Mouse (Mus musculus) midbrain, embryonic 14.5 days (tissue): ENCODE data around the gene Gnmt. TPM values are rescaled to one million over a fixed set of nuclear protein-coding genes. Genes with fewer than 3 reads are reported as not detected.

ENCODE experiments used
- ATAC-seq: fragments of 200-750 bp; cut with Nextera tagmentation; 2 replicates; pipeline ENCODE4 v1.8.0; 2017; ENCODE audit warnings: moderate number of reproducible peaks, moderate library complexity; ENCODE audit not compliant: low FRiP score, low TSS enrichment
- DNase-seq: peaks from one replicate; pipeline ENCODE4 v3.0.0-alpha.2; 2015
- H3K27ac ChIP-seq: fragments of 300-500 bp; sonication (generic); replicated peaks from 2 replicates; pipeline ENCODE4 v1.5.1; 2014; ENCODE audit warnings: mild to moderate bottlenecking, low read depth, low read length, moderate library complexity
- H3K27me3 ChIP-seq: fragments of 300-500 bp; sonication (generic); 2 replicates; pipeline ENCODE4 v1.6.1; 2014; ENCODE audit warnings: low read length, control low read depth, mixed read lengths; ENCODE audit not compliant: control insufficient read depth, insufficient read depth
- H3K36me3 ChIP-seq: fragments of 300-500 bp; sonication (generic); 2 replicates; pipeline ENCODE4 v1.6.1; 2014; ENCODE audit warnings: low read length, control low read depth; ENCODE audit not compliant: control insufficient read depth, insufficient read depth
- H3K4me1 ChIP-seq: fragments of 300-500 bp; sonication (generic); 2 replicates; pipeline ENCODE4 v1.6.1; 2014; ENCODE audit warnings: mild to moderate bottlenecking, antibody characterized with exemption, low read length, control low read depth; ENCODE audit not compliant: control insufficient read depth, insufficient read depth
- H3K4me2 ChIP-seq: fragments of 300-500 bp; sonication (generic); 2 replicates; pipeline ENCODE4 v1.6.1; 2014; ENCODE audit warnings: mild to moderate bottlenecking, low read length, moderate library complexity
- H3K4me3 ChIP-seq: fragments of 300-500 bp; sonication (generic); replicated peaks from 2 replicates; pipeline ENCODE4 v1.5.1; 2014; ENCODE audit warnings: low read depth, low read length
- H3K9ac ChIP-seq: fragments of 300-500 bp; sonication (generic); replicated peaks from 2 replicates; pipeline ENCODE4 v1.6.1; 2014; ENCODE audit warnings: mild to moderate bottlenecking, low read length, moderate library complexity
- H3K9me3 ChIP-seq: fragments of 300-500 bp; sonication (generic); 2 replicates; pipeline ENCODE4 v1.6.1; 2016; ENCODE audit warnings: low read length, control low read depth, mixed read lengths; ENCODE audit not compliant: control insufficient read depth
- WGBS: fragments of 180-500 bp; shearing (Covaris S2); extraction: QIAGEN DNeasy Blood & Tissue Kit; methylation state at CpG from one replicate; pipeline ENCODE4 v1.1.7; 2014; 5-methylcytosine and 5-hydroxymethylcytosine counted together
- polyA plus RNA-seq: library from polyadenylated mRNA; unstranded; fragments of >200 nt; fragmentation: Nextera tagmentation; extraction: Ambion mirVana; gene quantifications from 2 replicates; pipeline ENCODE4 v1.2.1, GENCODE M21; 2014

Gnmt gene
- polyA plus RNA-seq, 1 experiment from 2014 or later: 0.71 TPM

GRCm38 (mm10) chr17:46703971-46704886 is 24.7 kb downstream of the Gnmt start:
- Histone ChIP-seq H3K36me3 (peaks cover 10% of the 10 kb centered on the region), H3K4me2 (peak overlapping the region; percentile 71), H3K4me3 (peak overlapping the region; percentile 96), H3K9me3 (no peaks in the 10 kb centered on the region), H3K9ac (peak overlapping the region; percentile 84), H3K27ac (peak overlapping the region; percentile 91), H3K27me3 (no peaks in the 10 kb centered on the region), H3K4me1 (peaks cover 18% of the 10 kb centered on the region)
- peak; percentile 38 for DNase-seq
- WGBS: 4% methylated on average over 40 of the region's 41 CpGs
- no peak; the same call in 1 of the 2 replicates for ATAC-seq

DNA sequence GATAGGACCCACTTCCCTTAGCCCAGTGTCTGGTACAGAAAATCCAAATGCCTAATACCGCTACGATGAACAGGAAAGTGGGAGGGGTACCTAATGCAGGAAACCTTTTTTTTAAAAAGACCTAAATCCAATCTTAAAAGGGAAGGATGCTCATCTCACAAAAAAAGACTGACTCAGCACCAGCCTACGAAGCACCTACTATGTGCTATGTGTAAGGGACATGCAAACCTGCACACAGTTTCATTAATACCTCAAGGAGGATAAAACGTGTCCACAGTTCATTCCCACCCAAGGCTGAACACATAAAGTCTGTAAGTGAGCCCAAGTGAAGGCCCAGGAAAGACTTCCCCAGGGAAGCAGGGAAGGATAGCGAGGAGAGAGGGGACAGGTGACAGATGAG is 26.5 kb downstream of the Gnmt start:
- Histone ChIP-seq H3K4me2 (peak overlapping the region; percentile 71), H3K9me3 (no peaks in the 10 kb centered on the region), H3K36me3 (peaks cover 22% of the 10 kb centered on the region), H3K27ac (no peak overlapping the region), H3K4me1 (peaks cover 18% of the 10 kb centered on the region), H3K4me3 (peak overlapping the region; percentile 96; the same call in 1 of the 2 replicates), H3K27me3 (no peaks in the 10 kb centered on the region), H3K9ac (peak overlapping the region; percentile 52; the same call in 1 of the 2 replicates)
- no peak for DNase-seq
- 91% methylated on average over 5 of the region's 5 CpGs for WGBS
- no peak for ATAC-seq

DNA sequence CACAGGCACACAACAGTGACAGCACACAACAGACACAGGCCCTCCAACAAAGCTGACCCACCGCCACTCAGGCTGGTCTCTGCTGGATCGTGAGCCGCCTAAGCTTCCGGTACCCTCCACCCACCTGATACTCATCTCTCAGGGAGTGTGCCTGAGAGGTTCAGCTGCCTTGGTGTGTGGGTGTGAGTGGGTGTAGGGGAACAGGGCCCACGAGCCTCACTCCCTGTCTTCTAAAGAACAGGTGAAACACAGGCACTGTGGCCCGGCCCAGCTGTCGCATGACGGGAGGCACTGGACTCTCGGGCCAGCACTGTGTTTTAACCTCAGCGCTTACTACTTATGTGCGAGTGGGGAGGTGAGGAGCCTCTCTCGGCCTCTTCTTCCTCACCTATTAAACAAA is 26.9 kb downstream of the Gnmt start:
- H3K27me3 ChIP-seq: no peaks in the 10 kb centered on the region
- H3K36me3 ChIP-seq: peaks cover 22% of the 10 kb centered on the region
- H3K27ac ChIP-seq: no peak overlapping the region
- H3K9ac ChIP-seq: no peak overlapping the region; the same call in 1 of the 2 replicates
- H3K4me1 ChIP-seq: peaks cover 18% of the 10 kb centered on the region
- ATAC-seq (no peak), DNase-seq (no peak)
- no peak overlapping the region for H3K4me3 ChIP-seq
- H3K9me3 ChIP-seq: no peaks in the 10 kb centered on the region
- WGBS: 89% methylated on average over 12 of the region's 12 CpGs
- H3K4me2 ChIP-seq: no peak overlapping the region

GRCm38 (mm10) chr17:46701489-46701888 is 27.5 kb downstream of the Gnmt start:
- 76% methylated on average over 12 of the region's 12 CpGs for WGBS
- DNase-seq: no peak

GRCm38 (mm10) chr17:46699912-46700311 is 29.1 kb downstream of the Gnmt start:
- Histone ChIP-seq H3K4me1 (peaks cover 14% of the 10 kb centered on the region), H3K4me3 (no peak overlapping the region), H3K27me3 (no peaks in the 10 kb centered on the region), H3K27ac (no peak overlapping the region), H3K9ac (no peak overlapping the region), H3K9me3 (no peaks in the 10 kb centered on the region), H3K36me3 (peaks cover 22% of the 10 kb centered on the region), H3K4me2 (no peak overlapping the region)
- DNase-seq (no peak), ATAC-seq (no peak)
- WGBS: 91% methylated on average over 3 of the region's 3 CpGs

More at GRCm38 (mm10) chr17:46701489-46701888, 27.5 kb downstream of the Gnmt start:
- no peaks in the 10 kb centered on the region for H3K9me3 ChIP-seq
- no peak overlapping the region for H3K4me3 ChIP-seq
- ATAC-seq: no peak
- H3K9ac ChIP-seq: no peak overlapping the region
- no peaks in the 10 kb centered on the region for H3K27me3 ChIP-seq
- H3K4me2 ChIP-seq: peak overlapping the region; percentile 12; the same call in 1 of the 2 replicates
- no peak overlapping the region for H3K27ac ChIP-seq
- H3K36me3 ChIP-seq: peaks cover 22% of the 10 kb centered on the region
- peaks cover 18% of the 10 kb centered on the region for H3K4me1 ChIP-seq

DNA sequence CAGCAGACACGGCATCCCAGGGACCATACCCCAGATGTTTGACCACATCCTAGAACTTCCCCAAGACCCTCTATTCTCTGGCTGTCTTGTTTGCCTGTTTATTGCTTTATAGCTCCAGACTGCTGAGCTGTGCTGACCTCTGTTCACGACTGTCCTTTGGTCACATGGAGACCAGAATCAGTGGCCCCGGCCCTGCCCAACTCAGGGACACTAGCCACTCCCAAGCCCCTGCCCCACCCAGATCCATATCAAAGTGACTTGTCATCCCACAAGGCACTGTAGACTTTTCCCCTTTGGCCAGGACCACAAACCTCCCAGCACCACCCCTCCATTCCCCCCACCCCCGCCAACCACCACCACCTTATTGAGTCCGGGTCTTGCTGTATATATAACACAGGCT is 29.7 kb downstream of the Gnmt start:
- ATAC-seq: no peak
- H3K9ac ChIP-seq: no peak overlapping the region
- no peak overlapping the region for H3K27ac ChIP-seq
- no peak overlapping the region for H3K4me2 ChIP-seq
- no peak for DNase-seq
- H3K4me3 ChIP-seq: no peak overlapping the region
- H3K9me3 ChIP-seq: no peaks in the 10 kb centered on the region
- H3K27me3 ChIP-seq: no peaks in the 10 kb centered on the region
- peaks cover 22% of the 10 kb centered on the region for H3K36me3 ChIP-seq
- 86% methylated on average over 5 of the region's 5 CpGs for WGBS
- H3K4me1 ChIP-seq: peaks cover 14% of the 10 kb centered on the region

- ATAC-seq (no peak), DNase-seq (no peak)
- no peak overlapping the region for H3K9ac ChIP-seq
- no peaks in the 10 kb centered on the region for H3K9me3 ChIP-seq
- no peaks in the 10 kb centered on the region for H3K27me3 ChIP-seq
- peaks cover 7% of the 10 kb centered on the region for H3K4me1 ChIP-seq
- H3K4me3 ChIP-seq: no peak overlapping the region
- WGBS: 94% methylated on average over 6 of the region's 6 CpGs
- H3K36me3 ChIP-seq: peaks cover 22% of the 10 kb centered on the region
- H3K4me2 ChIP-seq: no peak overlapping the region
- no peak overlapping the region for H3K27ac ChIP-seq
Observed at GRCm38 (mm10) chr17:46698515-46698914, 30.5 kb downstream of the Gnmt start.

DNA sequence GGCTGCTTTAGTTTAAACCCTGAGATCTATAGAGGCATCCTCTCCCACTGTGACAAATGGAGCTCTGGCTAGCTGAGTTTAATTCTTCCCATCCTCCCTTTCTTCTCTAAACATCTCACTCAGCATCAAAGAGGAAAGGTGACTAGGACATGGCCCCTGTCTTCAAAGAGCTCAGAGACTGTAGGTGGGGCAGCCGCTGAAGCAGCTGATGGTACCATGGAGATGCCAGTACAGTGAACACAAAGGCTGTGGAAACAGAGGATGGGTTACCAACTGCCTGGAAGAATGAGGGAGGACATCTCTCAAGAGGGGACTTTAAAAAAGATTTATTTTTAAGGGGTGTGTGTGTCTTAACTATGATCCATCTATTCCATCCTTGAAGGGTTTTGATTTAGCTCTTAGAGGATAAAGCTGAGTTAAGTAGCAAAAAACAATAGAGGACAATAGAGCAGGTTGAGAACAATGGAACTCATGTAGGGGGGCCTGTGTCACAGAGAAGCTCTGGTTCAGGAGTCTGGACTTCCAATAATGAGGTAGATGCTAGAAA is 34.4 kb downstream of the Gnmt start:
- ATAC-seq: no peak
- DNase-seq: no peak
- Histone ChIP-seq H3K27ac (no peak overlapping the region), H3K4me3 (no peak overlapping the region), H3K27me3 (no peaks in the 10 kb centered on the region), H3K9ac (no peak overlapping the region), H3K36me3 (peaks cover 15% of the 10 kb centered on the region), H3K9me3 (no peaks in the 10 kb centered on the region), H3K4me1 (no peaks in the 10 kb centered on the region), H3K4me2 (no peak overlapping the region)
- 54% methylated on average over 1 of the region's 1 CpGs for WGBS
